Mouse (Mus musculus) gastrocnemius, postnatal 10 days (tissue): ENCODE data around the gene Socs2. TPM values are rescaled to one million over a fixed set of nuclear protein-coding genes. Genes with fewer than 3 reads are reported as not detected.

Experiments
- DNase-seq: peaks from one replicate; pipeline ENCODE4 v3.0.0; 2021; ENCODE audit warnings: mixed read lengths
- long read RNA-seq, 2 experiments: library from polyadenylated mRNA; stranded (forward); transcript quantifications; one replicate each; pipeline ENCODE4 v2.0.0; 2021
- total RNA-seq, 2 experiments: library from RNA; stranded (reverse); gene quantifications; 2 replicates each; pipeline ENCODE4 v1.2.3; 2021

The Socs2 gene
- total RNA-seq, result 10 to 100 TPM; 13.9 to 21.3 TPM
- long read RNA-seq, experiment 1, transcript Socs2-201 (3 exons, 2,222 nt), result major isoform, 15 of 23 reads
- long read RNA-seq, experiment 1, partial matches to known transcripts, result 1 of 23 reads
- long read RNA-seq, experiment 1, other reads (novel, unspliced or antisense), result 3 of 23 reads
- long read RNA-seq, experiment 2, transcript Socs2-201 (3 exons, 2,222 nt), result major isoform, 14 of 21 reads
- long read RNA-seq, experiment 2, partial matches to known transcripts, result 0 of 21 reads
- long read RNA-seq, experiment 2, other reads (novel, unspliced or antisense), result 4 of 21 reads

DNA sequence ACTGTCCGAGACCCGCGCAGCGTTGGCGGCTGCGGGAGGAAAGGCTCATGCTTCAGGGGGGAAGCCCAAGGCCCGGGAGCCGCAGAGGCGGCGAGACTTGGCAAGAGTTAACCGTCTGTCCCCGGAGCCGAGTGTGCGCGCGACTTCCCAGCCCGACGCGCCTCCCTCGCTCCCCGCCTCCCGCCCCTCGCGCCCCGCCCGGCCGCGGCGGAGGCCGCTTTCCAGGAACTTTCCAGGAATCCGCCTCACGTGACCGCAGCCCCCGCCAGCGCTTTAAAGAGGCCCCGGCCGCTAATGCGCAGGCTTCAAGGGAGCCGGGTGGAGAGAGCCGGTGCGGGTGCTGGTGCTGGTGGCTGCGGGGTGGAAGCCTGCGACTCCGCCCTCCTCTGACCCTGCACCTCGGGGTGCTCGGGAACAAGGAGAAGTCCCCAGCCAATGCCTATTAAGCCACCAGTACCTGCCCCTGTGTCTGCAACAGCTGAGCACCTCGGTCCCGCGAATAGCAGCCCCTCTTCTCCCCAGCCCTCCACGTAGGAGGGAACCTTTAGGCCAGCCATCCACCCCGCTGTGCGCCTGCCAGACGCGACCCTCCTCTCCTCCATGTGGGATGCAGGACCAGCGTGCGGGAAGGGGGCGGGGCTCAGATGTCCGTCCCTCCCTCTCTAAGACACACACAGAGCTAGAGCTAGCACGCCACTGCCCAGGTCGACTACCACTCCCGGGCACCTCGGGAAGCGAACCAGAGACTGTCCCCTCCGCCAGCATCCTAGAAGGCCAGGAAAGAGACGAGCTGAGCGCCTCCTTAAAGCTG lies at the start of gene Socs2:
TSS of gene Socs2 (minus strand) at position 496 of the 811 bp plus-strand sequence.
- DNase-seq, result peak; percentile 94

DNA sequence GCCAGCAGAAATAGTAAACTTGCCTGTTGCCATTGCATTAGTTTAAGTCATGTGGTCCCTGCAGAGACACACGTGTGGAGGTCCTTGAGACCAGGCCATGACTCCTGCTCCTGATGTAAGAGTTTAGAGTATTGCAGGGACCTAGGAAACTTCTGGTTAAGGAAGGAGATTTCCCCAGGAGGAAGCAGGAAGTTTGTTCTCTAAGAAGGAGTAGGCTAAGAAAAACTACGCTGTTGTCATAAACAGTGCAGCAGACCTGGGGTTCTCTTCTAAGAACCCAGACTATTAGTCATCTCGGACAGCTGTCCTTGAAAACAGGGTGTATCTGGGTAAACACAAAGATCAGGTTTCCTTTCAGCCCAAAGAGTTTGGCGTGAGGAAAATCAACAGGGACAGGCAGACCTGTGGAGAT lies 48.5 kb upstream of the Socs2 start:
- no peak for DNase-seq

DNA sequence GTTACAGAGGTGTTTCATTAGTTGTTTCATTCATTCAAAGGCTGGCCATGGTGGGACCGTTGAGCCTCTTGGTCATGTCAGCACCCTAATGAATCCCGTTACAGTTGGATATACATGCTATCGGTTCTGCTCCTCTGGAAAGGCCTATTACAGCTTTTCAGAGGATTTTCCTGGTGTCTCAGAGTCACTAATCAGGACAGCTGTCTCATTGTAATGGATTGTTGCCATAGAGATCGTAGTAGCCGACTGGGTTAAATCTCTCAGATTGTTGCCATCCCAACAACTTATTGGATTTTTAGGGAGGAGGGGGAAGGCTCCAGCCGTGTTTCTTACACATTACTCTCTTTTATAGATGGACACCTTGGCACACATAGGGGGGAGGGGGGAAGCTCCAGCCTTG lies 47.5 kb upstream of the Socs2 start:
- no peak for DNase-seq

DNA sequence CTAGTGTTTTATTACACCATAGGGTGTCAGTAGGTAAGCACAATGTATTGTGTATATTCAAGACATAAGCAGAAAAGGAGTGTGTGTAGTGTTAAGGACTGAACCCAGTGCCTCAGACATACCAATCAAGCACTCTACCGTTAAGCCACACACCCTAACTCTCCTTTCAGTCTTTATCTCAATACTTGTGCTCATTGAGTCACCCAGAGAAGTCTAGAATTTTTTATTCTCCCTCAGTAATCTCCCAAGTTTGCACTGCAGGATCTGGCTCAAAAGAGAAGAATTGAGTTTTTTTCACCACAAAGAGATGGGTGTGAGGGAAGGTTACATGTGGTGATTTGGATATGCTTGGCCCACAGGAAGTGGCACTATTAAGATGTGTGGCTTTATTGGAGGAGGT lies 45.3 kb upstream of the Socs2 start:
- DNase-seq, result no peak

DNA sequence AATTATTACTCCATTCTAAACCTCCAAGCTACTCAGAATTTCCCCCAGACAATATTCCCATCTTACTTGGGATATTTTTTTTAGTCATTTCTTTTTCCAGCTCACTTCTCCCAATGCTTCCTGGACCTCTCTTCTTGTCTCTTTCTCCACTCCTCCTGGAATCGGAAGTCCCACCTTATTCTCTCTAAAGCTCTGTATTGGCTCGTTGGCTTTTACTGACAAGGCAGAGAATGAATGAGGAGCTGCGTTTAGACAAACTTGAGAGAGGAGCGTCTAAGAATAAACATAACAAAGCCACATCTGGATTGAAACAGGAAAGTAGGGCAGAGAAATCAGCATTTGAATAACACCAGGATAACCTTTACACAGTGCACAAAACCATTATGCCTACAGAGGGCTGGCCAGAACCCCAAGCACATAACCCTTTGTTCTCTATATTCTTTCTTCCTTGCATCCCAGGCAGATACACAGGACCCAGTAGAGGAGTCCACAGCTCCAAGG lies 44.1 kb upstream of the Socs2 start:
- DNase-seq, result no peak

DNA sequence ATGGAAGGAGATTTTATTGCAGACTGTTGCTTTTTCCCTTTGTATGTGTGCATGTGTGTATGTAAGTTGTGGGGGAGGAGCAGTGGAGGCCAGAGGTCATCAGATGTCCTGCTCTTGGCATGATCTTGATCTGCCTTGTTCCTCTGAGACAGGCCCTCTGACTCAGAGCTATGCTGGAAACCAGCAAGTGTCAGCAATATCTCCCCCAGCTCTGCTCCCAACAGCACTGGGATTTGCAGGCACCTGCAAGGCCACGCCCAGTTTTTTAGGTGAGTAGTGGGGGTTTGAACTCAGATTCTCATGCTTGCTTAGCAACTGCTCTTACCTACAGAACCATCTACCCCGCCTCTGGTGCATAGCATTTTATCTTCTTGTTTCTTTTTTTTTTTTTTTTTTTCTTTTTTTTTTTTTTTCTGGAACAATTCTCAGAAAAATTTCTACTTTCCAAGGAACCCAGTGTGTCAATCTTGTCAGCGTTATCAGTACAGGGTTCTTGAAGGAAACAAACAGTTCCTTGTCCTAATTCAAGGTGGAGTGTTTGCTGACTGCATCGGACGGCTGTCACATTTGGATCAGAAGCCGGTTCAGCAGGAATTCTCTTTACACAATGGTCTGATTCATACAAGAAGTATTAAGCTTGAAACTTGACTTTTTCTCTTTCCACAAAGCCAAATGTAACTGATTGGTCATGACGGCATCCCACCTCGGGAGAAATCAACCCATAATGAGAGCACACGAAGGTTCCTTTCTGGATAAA lies 41.2 kb upstream of the Socs2 start:
- DNase-seq, result no peak

DNA sequence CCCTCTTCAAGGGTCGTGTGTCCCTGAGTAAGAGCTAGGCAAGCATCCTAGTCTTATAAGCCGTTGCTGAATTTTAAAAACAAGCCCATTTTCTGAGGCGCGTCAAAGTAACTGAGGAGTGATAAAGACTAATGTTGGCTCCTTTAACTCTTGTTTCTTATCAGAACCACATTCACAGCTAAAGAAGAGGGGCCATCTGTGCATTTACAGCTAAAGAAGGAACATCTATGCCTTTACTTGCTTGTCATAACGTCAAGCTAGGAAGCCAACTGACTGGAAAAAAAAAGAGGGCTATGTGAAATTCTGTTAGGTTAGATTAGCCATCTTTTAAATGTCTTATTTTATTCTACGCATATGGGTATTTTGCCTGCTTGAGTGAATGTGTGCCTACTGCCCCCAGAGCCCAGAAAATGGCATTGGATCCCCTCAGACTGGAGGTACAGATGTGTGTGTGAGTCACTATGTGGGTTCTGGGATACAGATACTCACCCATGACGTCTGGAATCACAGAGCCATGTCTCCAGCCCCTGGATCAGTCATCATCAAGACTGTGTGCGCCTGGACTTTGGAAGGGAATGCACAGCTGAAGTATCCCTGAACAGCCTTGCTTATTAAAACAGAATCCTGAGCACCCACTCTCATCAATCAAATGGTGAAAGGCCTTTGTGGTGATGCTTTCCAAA lies 40.5 kb upstream of the Socs2 start:
- no peak for DNase-seq

DNA sequence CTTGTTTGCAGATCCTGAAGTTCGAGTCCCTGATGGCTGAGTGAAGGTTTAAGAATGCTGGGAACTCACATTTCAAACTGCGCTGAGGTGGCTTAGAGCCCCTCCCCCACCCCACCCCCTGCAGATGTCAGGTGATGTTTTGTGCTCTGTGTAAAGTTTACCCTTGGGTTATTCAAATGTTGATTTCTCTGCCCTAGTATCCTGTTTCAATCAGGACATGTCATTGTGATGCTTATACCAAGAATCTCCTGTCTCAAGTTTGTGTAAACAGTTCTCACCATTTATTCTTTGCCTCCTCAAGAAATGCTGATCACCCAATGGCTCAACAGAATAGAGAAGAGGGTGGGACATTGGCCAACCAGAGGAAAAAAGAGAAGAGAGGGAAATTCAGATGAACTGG lies 39.1 kb upstream of the Socs2 start:
- no peak for DNase-seq

DNA sequence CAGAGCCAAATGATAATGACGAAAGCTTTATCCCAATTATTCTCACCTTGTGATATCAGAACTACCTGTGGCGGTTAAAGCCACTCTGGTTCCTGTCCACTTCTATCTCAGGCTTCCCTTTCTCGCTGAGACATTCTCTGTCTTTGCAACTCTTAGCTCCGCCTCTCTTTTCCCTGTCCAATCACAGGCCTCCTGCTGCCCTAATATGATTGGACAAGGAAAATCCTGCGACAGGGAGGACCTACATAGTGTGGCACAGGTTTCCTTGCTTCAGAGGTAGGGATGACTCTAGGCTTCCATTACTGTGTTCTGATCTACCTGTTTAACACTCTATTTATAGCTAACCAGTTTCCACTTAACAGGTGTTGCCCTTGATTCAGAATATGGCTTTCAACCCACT lies 36.3 kb upstream of the Socs2 start:
- DNase-seq, result no peak

DNA sequence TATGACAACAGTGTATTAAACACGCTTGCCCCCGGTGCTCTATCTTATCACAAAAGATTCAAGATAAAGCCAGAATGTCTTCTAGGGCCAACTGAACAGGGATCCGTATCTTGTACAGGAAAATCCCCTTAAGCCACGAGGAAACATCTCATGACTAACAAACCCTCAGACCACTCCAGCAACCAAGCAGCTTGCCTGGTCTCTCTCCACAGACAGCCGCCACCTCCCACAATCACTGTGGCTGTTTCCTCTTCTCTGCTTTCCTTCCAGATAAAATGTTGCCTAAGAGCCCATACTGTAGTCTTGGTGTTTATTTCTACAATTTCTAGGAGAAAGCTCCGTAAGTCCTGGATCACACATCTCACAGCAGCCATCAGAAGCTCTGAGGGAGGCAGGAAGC lies 32.1 kb upstream of the Socs2 start:
- DNase-seq, result no peak

DNA sequence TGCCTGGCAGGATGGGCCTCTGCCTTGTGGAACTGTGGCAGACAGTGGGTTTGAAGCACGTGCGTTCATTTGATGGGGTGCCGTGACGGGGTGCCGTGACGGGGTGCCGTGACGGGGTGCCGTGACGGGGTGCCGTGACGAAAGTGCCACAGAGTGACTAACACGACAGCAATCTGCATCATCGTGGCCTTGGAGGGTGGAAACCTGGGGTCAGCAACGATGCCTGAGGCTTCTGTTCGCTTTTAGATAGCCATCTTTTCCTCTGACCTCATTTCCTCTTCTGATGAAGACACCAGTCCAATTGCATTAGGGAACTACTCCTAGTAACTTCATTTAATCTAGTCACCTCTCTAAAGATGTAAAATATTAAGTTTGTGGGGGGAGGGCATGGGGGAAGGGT lies 31.0 kb upstream of the Socs2 start:
- no peak for DNase-seq

DNA sequence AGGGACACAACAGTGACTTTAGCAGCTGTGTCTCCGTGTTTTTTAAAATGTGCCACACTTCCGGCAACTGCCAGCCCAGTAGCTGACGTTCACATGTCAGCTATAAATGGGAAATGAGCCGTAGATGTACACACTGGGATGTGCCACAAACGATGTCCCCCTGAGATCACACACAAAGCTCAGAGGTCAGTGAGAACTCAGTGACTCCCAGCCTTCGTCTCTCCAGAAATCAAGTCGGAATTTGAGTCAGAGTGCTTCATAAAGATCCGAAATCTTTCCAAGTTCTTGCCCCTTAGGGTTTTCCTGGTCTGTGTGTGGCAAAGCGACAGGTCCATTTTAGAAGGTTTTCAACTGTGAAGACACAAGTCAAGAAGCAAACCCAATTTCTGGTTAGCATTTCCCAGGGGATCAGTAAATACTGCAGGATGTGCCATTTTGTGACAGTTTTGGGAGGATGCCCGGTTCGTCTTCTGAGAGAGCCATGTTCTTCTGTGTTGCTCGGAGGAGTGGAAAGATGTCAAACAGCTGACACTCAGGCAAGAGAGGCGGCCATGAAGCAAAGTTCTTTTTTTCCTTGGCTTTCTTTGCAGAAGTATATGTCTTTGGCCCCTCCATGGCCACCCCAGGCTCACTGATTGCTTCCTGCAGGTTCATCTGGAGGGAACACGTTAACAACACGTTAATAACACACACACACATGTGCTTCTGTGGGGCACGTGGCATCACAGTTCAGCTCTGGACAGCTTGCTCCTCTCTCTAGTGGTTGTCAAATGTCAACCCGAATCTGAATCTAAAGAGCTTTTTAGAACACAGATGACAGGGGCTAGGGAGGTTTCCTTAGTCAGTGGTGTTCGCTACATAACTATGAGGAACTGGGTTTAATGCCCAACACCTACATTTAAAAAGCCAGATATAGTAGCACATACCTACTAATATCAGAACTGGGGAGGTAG lies 28.4 kb upstream of the Socs2 start:
- DNase-seq, result peak; percentile 10

DNA sequence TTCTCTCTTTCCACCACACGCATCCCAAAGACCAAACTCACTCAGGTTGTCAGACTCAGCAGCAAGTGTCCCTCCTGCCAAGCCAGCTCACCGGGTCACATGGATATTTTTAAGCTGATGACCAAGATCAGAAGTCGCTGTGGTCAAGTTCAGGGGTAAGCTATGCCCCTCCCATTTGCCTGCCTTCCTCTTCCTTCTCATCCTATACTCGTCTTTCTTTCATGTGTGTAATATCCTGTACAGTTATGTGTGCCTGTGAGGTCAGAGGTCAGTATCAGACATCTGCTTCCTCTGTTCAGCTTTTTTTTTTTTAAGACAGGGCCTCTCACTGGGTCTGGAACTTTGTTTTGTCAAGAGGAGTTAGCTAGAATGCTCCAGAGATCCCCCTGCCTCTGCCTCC lies 25.4 kb upstream of the Socs2 start:
- DNase-seq, result no peak

DNA sequence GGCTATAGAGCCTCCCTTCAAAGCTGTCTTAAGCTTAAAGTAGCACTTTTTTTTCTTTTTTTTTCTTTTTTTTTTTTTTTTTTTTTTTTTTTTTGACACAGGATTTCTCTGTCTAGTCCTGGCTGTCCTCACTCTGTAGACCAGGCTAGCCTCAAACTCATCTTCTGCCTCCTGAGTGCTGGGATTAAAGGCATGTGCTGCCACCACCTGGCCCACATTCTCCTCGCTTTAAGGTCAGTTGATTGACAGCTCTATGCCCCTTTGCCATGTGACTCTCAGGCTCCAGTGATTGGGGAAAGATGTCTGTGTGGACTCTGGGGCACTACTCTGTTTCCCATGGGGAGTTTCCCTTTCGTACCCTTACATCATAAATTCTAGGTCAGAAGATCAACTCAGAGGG lies 23.6 kb upstream of the Socs2 start:
- DNase-seq, result no peak

DNA sequence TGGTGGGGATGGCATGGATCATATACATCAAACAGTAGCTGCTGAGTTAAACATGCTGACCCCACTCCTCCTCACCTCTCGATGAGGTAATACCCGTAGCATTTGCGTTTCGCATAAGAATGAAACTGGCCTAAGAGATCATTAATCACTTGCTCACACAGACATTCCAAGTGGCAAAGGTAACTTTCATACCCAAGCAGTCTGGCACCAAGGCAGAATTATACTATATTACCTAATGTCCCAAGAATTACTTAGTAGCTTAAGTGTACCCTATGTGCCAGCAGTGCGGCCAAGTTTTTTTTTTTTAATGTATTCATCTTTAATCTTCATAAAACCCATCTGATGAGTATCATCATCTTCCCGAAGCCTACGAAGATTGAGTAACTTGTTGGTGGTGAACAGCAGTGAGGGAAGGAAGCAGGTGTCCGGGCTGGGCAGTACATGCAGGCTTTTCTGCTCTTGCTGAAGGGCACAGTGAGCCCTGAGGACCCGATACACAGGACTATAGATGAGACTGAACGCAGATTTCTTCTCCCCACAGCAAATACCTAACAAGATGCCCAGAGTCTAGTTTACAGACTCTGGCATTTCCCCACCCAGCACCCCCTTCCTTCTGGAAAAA lies 22.8 kb upstream of the Socs2 start:
- no peak for DNase-seq

DNA sequence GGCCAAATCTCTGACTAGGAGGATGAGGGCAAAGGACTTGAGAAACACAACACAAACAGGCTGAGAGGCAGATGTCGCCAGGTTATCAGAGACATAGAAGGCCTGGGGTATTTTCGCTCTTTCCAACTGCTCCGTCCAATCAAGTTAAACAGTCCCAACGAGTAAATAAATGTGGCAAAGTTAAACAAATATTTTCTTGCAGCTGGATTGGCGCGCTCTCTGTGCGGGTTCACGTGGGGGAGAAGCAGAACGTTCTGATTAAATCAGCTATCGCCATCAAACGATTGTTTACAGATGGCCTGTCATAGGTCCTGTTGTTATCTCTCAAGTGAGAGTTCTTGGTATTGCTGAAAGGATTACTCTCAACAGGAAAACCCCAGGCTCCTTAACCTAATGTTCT lies 22.0 kb upstream of the Socs2 start:
- no peak for DNase-seq

DNA sequence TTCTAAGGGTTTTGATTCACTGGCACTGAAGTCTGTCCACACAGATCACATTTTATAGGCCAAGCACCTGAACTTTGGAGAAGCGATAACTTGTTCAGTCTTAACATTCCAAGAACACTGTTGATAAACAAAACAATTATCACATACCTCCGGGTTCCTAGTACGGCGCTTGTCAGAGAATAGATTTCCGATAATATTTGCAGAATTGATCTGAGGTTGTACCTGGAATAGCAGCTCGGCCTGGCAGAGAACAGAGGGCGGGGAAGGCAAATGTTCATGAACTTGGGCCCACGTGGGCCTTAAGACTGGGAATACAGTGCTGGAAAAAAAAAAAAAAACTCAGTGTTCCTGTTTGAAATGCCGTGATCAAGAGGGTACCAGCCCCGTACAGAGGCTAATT lies 13.3 kb upstream of the Socs2 start:
- DNase-seq, result no peak

DNA sequence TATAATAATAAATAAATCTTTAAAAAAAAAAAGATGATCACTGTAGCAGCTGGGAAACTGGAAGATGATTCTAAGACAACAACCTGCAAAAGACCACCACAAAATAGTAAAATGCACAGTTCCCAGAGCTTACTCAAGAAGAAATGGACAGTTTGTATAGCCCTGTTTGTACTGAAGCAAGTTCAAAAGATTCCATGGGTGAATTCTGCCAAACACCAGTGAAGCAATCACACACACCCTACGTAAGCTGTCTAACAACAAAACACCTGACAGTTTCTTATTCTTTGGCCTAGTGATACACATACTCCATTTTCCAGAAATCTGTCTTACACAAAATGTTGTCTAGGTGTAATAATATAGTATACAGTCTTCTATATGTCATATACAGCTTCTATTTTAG lies 12.1 kb upstream of the Socs2 start:
- DNase-seq, result no peak

DNA sequence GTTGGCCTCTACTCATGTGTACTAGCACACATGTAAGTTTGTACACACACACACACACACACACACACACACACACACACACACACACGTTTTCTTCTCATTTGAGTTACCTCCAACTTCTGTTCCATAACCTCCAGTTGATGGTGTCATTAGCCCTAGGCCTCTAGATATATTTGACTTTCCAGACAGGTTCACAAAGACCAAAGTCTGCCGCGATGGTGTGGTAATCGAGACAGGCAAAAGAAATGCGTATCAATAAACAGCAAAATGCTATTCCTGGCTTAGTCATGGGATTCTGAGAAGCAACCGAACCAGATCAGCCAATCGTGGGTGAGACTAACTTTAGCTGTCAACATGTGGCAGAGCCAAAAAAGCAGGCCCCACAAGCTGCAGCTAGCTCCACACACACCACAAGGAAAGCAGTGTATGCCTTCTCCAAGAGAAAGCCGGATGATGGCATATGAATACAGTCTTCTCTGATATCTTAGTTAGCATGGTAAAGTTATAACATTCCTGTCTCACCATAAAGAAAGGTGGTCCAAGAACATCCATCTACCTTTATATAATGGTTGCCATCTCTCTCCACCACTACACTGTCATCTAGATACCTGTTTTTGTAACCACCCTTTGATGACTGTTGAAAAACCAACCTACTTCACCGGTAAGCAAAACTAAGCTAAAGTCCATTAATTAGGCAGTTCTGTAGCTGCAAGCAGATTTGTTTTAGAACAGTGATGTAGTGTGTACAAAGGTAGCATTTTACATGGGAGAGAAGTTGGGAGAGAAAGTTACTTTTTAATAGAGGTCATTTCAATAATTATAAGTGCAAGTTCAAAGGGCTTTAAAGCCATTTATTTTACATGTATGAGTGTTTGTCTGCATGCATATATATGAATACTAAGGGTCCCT lies 9.5 kb upstream of the Socs2 start:
- no peak for DNase-seq

DNA sequence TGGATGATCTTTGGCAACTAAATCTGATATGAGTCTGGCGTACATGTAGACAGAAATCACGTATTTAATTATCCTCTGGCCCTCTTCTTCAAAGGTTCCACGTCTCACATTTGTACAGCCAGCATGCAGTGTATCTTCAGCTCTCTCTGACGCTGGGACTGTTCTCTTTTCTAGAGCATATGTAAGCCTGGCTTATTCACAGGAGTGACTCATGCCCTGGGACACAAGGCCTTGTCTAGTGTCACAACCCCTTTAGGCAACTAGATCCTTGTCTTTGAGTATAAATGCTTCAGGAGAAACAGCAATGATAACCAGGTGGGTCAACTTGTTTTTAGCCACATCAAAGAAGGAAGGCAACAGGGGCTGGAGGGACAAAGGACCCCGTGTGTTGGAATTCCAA lies 5.7 kb upstream of the Socs2 start:
- no peak for DNase-seq
